ENCODE assay signal across 25 mouse cellular contexts in genomic region chr1:34871170-34871569, GRCm38 (mm10). TPM values are rescaled to one million over a fixed set of nuclear protein-coding genes. Genes with fewer than 3 reads are reported as not detected.
A peak's percentile ranks its signal among the peaks of the same experiment; 100 is the strongest.
DNase-seq lines count a peak whose midpoint lies in the region; ATAC-seq and TF ChIP-seq lines count a peak whose summit lies in the region.
"Had no signal": no experiment of that assay in that cellular context is flagged by ENCODE, and none has a peak within 500 bp of the region (broad histone marks: within the 10 kb centered on the region; RNA-seq: fewer than 3 reads in every experiment).

No protein-coding gene starts in this region.

- no peak for TF ChIP-seq CTCF in forebrain, postnatal 0 days (IDR thresholded peaks at IDR 0.05; ENCODE audit: low read depth)
- TF ChIP-seq CTCF in heart, adult 2 months (IDR thresholded peaks at IDR 0.05), result no peak

- WGBS in forebrain, embryonic 11.5 days, result 93% methylated on average over 9 of the region's 9 CpGs
- 96% methylated on average over 9 of the region's 9 CpGs for WGBS in forebrain, postnatal 0 days
- 91% methylated on average over 9 of the region's 9 CpGs for WGBS in heart, embryonic 10.5 days
- WGBS in heart, adult 2 months, result 93% methylated on average over 9 of the region's 9 CpGs

- no peak for TF ChIP-seq EP300 in heart, adult 2 months (IDR thresholded peaks at IDR 0.05; ENCODE audit: insufficient read depth, low read depth, low read length)

- DNase-seq in forebrain, embryonic 11.5 days (ENCODE audit: low spot score), result peak; percentile 6
- DNase-seq in forebrain, postnatal 0 days, result no peak
- peak; percentile 66 for DNase-seq in heart, embryonic 10.5 days (ENCODE audit: low spot score)
- DNase-seq in heart, adult 2 months, result no peak
- peak; percentile 26 for DNase-seq in testis, postnatal 10 days (ENCODE audit: low spot score)
- no peak for DNase-seq in testis, postnatal 14 days (ENCODE audit: low spot score)
- DNase-seq: adrenal gland, adult 8-10 months; adrenal gland, postnatal 14 days; adrenal gland, postnatal 36 days; B cell, adult 2 months; cerebellum, adult 11-12 months; cerebellum, adult 2 months; cerebellum, adult 9-10 months; cerebellum, postnatal 10 days; cerebellum, postnatal 25 days had no signal

- no peak overlapping the region for H3K4me3 ChIP-seq in forebrain, embryonic 11.5 days (ENCODE audit: low read depth, low read length)
- H3K4me3 ChIP-seq in forebrain, postnatal 0 days (ENCODE audit: low read depth, low read length), result no peak overlapping the region
- H3K4me3 ChIP-seq in heart, embryonic 10.5 days, result no peak overlapping the region
- no peak overlapping the region for H3K4me3 ChIP-seq in heart, adult 2 months
- H3K4me3 ChIP-seq: embryonic facial prominence, embryonic 10.5 days; embryonic facial prominence, embryonic 12.5 days; forebrain, embryonic 12.5 days had no signal

- no peaks in the 10 kb centered on the region for H3K9me3 ChIP-seq in forebrain, embryonic 11.5 days (ENCODE audit: control insufficient read depth, low read length)
- no peaks in the 10 kb centered on the region for H3K9me3 ChIP-seq in forebrain, postnatal 0 days (ENCODE audit: low read length)
- no peaks in the 10 kb centered on the region for H3K9me3 ChIP-seq in heart, embryonic 10.5 days
- H3K9me3 ChIP-seq: embryonic facial prominence, embryonic 10.5 days; embryonic facial prominence, embryonic 12.5 days; forebrain, embryonic 12.5 days; G1E had no signal

- intact Hi-C loops in heart, adult 2 months (cut with DNase I), result no loop called here

- H3K79me2 ChIP-seq in heart, adult 2 months (replicated peaks; ENCODE audit: control insufficient read depth, insufficient read depth, low read length), result no peaks in the 10 kb centered on the region

- no peak for TF ChIP-seq POLR2A in heart, adult 2 months (IDR thresholded peaks at IDR 0.05; ENCODE audit: insufficient read depth, low read depth, low read length)

- H3K27me3 ChIP-seq in forebrain, embryonic 11.5 days (ENCODE audit: control insufficient read depth, insufficient read depth, low read length), result no peaks in the 10 kb centered on the region
- no peaks in the 10 kb centered on the region for H3K27me3 ChIP-seq in forebrain, postnatal 0 days (ENCODE audit: insufficient read depth, low read length)
- no peaks in the 10 kb centered on the region for H3K27me3 ChIP-seq in heart, embryonic 10.5 days (ENCODE audit: insufficient read depth, poor library complexity, severe bottlenecking)
- H3K27me3 ChIP-seq in heart, adult 2 months (ENCODE audit: control insufficient read depth, insufficient read depth, low read length), result no peaks in the 10 kb centered on the region
- H3K27me3 ChIP-seq: CH12.LX; embryonic facial prominence, embryonic 12.5 days; forebrain, embryonic 12.5 days; Patski had no signal

- no peak for ATAC-seq in forebrain, embryonic 11.5 days (replicated peaks; ENCODE audit: low FRiP score)
- no peak for ATAC-seq in forebrain, postnatal 0 days
- ATAC-seq: activated CD4-positive, CD25-positive, alpha-beta regulatory T cell, adult 4 months; CD4-positive, CD25-positive, alpha-beta regulatory T cell, adult 4 months; forebrain, embryonic 14.5 days; forebrain, embryonic 16.5 days; Patski had no signal

- H3K9ac ChIP-seq in forebrain, embryonic 11.5 days (ENCODE audit: low read length), result no peak overlapping the region
- H3K9ac ChIP-seq in forebrain, postnatal 0 days, result no peak overlapping the region
- no peak overlapping the region for H3K9ac ChIP-seq in heart, adult 2 months (ENCODE audit: low read depth, low read length)
- H3K9ac ChIP-seq: embryonic facial prominence, embryonic 12.5 days; forebrain, embryonic 12.5 days had no signal

- no peak overlapping the region for H3K27ac ChIP-seq in forebrain, embryonic 11.5 days (ENCODE audit: low read depth, low read length)
- no peak overlapping the region for H3K27ac ChIP-seq in forebrain, postnatal 0 days (ENCODE audit: low read depth, low read length)
- H3K27ac ChIP-seq in heart, embryonic 10.5 days, result no peak overlapping the region
- no peak overlapping the region for H3K27ac ChIP-seq in heart, adult 2 months
- H3K27ac ChIP-seq: embryonic facial prominence, embryonic 10.5 days; embryonic facial prominence, embryonic 12.5 days; forebrain, embryonic 12.5 days had no signal

- H3K4me2 ChIP-seq in forebrain, embryonic 11.5 days (ENCODE audit: low read depth, low read length, severe bottlenecking), result no peak overlapping the region
- H3K4me2 ChIP-seq in forebrain, postnatal 0 days (ENCODE audit: low read depth), result no peak overlapping the region
- H3K4me2 ChIP-seq: embryonic facial prominence, embryonic 12.5 days; forebrain, embryonic 12.5 days had no signal

- no peaks in the 10 kb centered on the region for H3K4me1 ChIP-seq in forebrain, embryonic 11.5 days (replicated peaks; ENCODE audit: control insufficient read depth, insufficient read depth, low read length)
- H3K4me1 ChIP-seq in forebrain, postnatal 0 days (ENCODE audit: insufficient read depth), result no peaks in the 10 kb centered on the region
- H3K4me1 ChIP-seq in heart, embryonic 10.5 days, result no peaks in the 10 kb centered on the region
- no peaks in the 10 kb centered on the region for H3K4me1 ChIP-seq in heart, adult 2 months (ENCODE audit: control insufficient read depth, insufficient read depth, low read length)
- H3K4me1 ChIP-seq: embryonic facial prominence, embryonic 10.5 days; embryonic facial prominence, embryonic 12.5 days; forebrain, embryonic 12.5 days had no signal

- no peaks in the 10 kb centered on the region; the same call in 1 of the 2 replicates for H3K36me3 ChIP-seq in forebrain, embryonic 11.5 days (ENCODE audit: control insufficient read depth, insufficient read depth, low read length)
- H3K36me3 ChIP-seq in forebrain, postnatal 0 days (ENCODE audit: insufficient read depth), result peaks cover 79% of the 10 kb centered on the region
- H3K36me3 ChIP-seq in heart, embryonic 10.5 days, result peaks cover 51% of the 10 kb centered on the region
- no peaks in the 10 kb centered on the region for H3K36me3 ChIP-seq in heart, adult 2 months (ENCODE audit: control insufficient read depth, insufficient read depth, low read length)

RNA-seq across cellular contexts. Expression of gene Plekhb2, which starts 21.4 kb away (rescaled TPM):
- polyA plus RNA-seq in forebrain, embryonic 11.5 days (2014; fragmentation: Nextera tagmentation; extraction: Ambion mirVana), result 50.2 and 50.3 TPM in 2 replicates
- total RNA-seq in forebrain, postnatal 0 days (2014; rRNA removed), result 74.1 and 80.5 TPM in 2 replicates
- polyA plus RNA-seq in forebrain, postnatal 0 days (2015; fragmentation: Nextera tagmentation; extraction: Ambion mirVana), result 72.6 and 86.1 TPM in 2 replicates
- polyA plus RNA-seq in heart, embryonic 10.5 days (2016; fragmentation: Nextera tagmentation; extraction: Ambion mirVana), result 37.8 and 65.1 TPM in 2 replicates
- total RNA-seq in heart, adult 2 months (2021), result 100 to 1,000 TPM; 102 to 117 TPM
- 72.7 and 108 TPM in 2 replicates for polyA plus RNA-seq in heart, adult 2 months (2012; rRNA removed)

RNA-seq across cellular contexts. Expression of gene Fam168b, which starts 28.3 kb away (rescaled TPM):
- polyA plus RNA-seq in forebrain, embryonic 11.5 days (2014; fragmentation: Nextera tagmentation; extraction: Ambion mirVana), result 147 and 156 TPM in 2 replicates
- total RNA-seq in forebrain, postnatal 0 days (2014; rRNA removed), result 244 and 334 TPM in 2 replicates
- polyA plus RNA-seq in forebrain, postnatal 0 days (2015; fragmentation: Nextera tagmentation; extraction: Ambion mirVana), result 81.9 and 100 TPM in 2 replicates
- polyA plus RNA-seq in heart, embryonic 10.5 days (2016; fragmentation: Nextera tagmentation; extraction: Ambion mirVana), result 66.7 and 73.6 TPM in 2 replicates
- 10 to 100 TPM; 47.6 to 50.6 TPM for total RNA-seq in heart, adult 2 months (2021)
- polyA plus RNA-seq in heart, adult 2 months (2012; rRNA removed), result 148 and 155 TPM in 2 replicates

Comparison
In these comparisons a context has a peak if more than half of its experiments do, and no peak if none do; other contexts are left out.
1. DNase-seq: peak in forebrain, embryonic 11.5 days (single experiment), heart, embryonic 10.5 days (single experiment) and testis, postnatal 10 days (single experiment); none in forebrain, postnatal 0 days (single experiment), heart, adult 2 months (0 of 2) and testis, postnatal 14 days (single experiment).